Mouse (Mus musculus): ENCODE results near the gene B3glct.
A peak's percentile ranks its signal among the peaks of the same experiment; 100 is the strongest.

The B3glct gene

GRCm38 (mm10) chr5:149678100-149678989, at the start of gene B3glct:
Gene B3glct (plus strand): TSS chr5:149678230.
- DNase-seq = peak; percentile 74

GRCm38 (mm10) chr5:149634409-149635035, 43.5 kb upstream of the B3glct start:
- DNase-seq = no peak

GRCm38 (mm10) chr5:149635556-149635955, 42.5 kb upstream of the B3glct start:
- DNase-seq = no peak

- DNase-seq = peak; percentile 99
Measured at GRCm38 (mm10) chr5:149636075-149636920, 41.7 kb upstream of the B3glct start, which contains the start of gene Hsph1. Gene Hsph1 (minus strand): TSS chr5:149636376.

- DNase-seq = no peak
Measured at GRCm38 (mm10) chr5:149637306-149637705, 40.7 kb upstream of the B3glct start.

- no peak for DNase-seq
Measured at GRCm38 (mm10) chr5:149641277-149641892, 36.6 kb upstream of the B3glct start.

GRCm38 (mm10) chr5:149642366-149642765, 35.7 kb upstream of the B3glct start:
- DNase-seq = no peak

- DNase-seq = no peak
Measured at GRCm38 (mm10) chr5:149642783-149643509, 35.1 kb upstream of the B3glct start.

GRCm38 (mm10) chr5:149647367-149648115, 30.5 kb upstream of the B3glct start:
- no peak for DNase-seq

GRCm38 (mm10) chr5:149648196-149648595, 29.8 kb upstream of the B3glct start:
- no peak for DNase-seq

GRCm38 (mm10) chr5:149648895-149649406, 29.1 kb upstream of the B3glct start:
- DNase-seq = no peak

GRCm38 (mm10) chr5:149649499-149650178, 28.4 kb upstream of the B3glct start:
- DNase-seq = no peak

- no peak for DNase-seq
Measured at GRCm38 (mm10) chr5:149650179-149650553, 27.9 kb upstream of the B3glct start.

GRCm38 (mm10) chr5:149655636-149656035, 22.4 kb upstream of the B3glct start:
- no peak for DNase-seq

- DNase-seq = no peak
Measured at GRCm38 (mm10) chr5:149658022-149658421, 20.0 kb upstream of the B3glct start.

- no peak for DNase-seq
Measured at GRCm38 (mm10) chr5:149658741-149659413, 19.2 kb upstream of the B3glct start.

- DNase-seq = no peak
Measured at GRCm38 (mm10) chr5:149659414-149659780, 18.6 kb upstream of the B3glct start.

- no peak for DNase-seq
Measured at GRCm38 (mm10) chr5:149661428-149661827, 16.6 kb upstream of the B3glct start.

GRCm38 (mm10) chr5:149662980-149663379, 15.1 kb upstream of the B3glct start:
- no peak for DNase-seq

GRCm38 (mm10) chr5:149663417-149663816, 14.6 kb upstream of the B3glct start:
- DNase-seq = no peak
